12 mouse cellular contexts compared by ENCODE assay signal in the genomic region with DNA sequence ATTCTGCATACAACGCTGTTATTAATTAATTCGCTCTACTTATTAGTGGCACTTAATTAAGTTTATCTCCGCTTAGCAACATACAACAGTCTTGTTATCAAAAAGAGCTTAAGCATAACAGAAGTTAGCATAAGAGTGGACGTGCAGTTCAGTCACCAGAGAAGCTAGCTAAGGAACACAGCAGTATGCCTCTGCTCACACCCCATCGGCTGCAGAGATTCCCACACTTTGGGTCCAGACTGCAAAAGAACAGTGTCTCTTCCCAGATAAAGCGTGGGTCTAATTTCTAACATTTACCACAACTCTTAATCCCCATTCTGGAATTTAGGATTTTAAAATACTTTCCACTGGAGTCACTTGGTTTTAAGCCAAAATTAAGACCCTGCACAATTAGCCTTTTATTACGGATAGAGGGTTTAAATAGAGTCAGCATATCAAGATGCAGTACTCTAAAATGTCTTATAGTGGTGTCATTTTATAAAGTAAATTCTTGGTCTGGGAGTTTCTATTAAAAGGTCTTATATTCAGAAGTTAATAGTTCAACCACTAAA.
DNase-seq lines count a peak whose midpoint lies in the region; ATAC-seq and TF ChIP-seq lines count a peak whose summit lies in the region.
"Had no signal": no experiment of that assay in that cellular context is flagged by ENCODE, and none has a peak within 500 bp of the region (broad histone marks: within the 10 kb centered on the region; RNA-seq: fewer than 3 reads in every experiment).

No protein-coding gene starts in this region.

- no peaks in the 10 kb centered on the region for H3K27me3 ChIP-seq in kidney, embryonic 15.5 days
- no peaks in the 10 kb centered on the region for H3K27me3 ChIP-seq in lung, postnatal 0 days (replicated peaks; ENCODE audit: insufficient read depth, low read length)
- no peaks in the 10 kb centered on the region for H3K27me3 ChIP-seq in forebrain, embryonic 13.5 days
- H3K27me3 ChIP-seq: hindbrain, embryonic 15.5 days had no signal

- ATAC-seq in kidney, embryonic 15.5 days (replicated peaks; ENCODE audit: low FRiP score) = no peak
- 0 out of 2 replicates have a peak, but pooled peaks have one; percentile 31 for ATAC-seq in lung, postnatal 0 days
- no peak for ATAC-seq in forebrain, embryonic 13.5 days

- H3K36me3 ChIP-seq in kidney, embryonic 15.5 days = no peaks in the 10 kb centered on the region
- H3K36me3 ChIP-seq in lung, postnatal 0 days (ENCODE audit: insufficient read depth, low read length) = no peaks in the 10 kb centered on the region
- no peaks in the 10 kb centered on the region for H3K36me3 ChIP-seq in forebrain, embryonic 13.5 days (ENCODE audit: poor library complexity, severe bottlenecking)
- H3K36me3 ChIP-seq: hindbrain, embryonic 15.5 days had no signal

- peak overlapping the region; percentile 82 for H3K27ac ChIP-seq in gastrocnemius, adult 2 months
- peak overlapping the region; percentile 88 for H3K27ac ChIP-seq in kidney, embryonic 15.5 days
- H3K27ac ChIP-seq in lung, postnatal 0 days (ENCODE audit: low read length) = peak overlapping the region; percentile 59
- no peak overlapping the region for H3K27ac ChIP-seq in forebrain, embryonic 13.5 days
- H3K27ac ChIP-seq: hindbrain, embryonic 15.5 days; liver, embryonic 14.5 days had no signal

- no peak for TF ChIP-seq EP300 in lung, postnatal 0 days (IDR thresholded peaks at IDR 0.05)

- peak overlapping the region; percentile 49 for H3K4me3 ChIP-seq in gastrocnemius, adult 2 months
- H3K4me3 ChIP-seq in kidney, embryonic 15.5 days (replicated peaks) = no peak overlapping the region
- H3K4me3 ChIP-seq in lung, postnatal 0 days (ENCODE audit: low read depth, low read length) = no peak overlapping the region
- H3K4me3 ChIP-seq in lung, adult 2 months (replicated peaks; ENCODE audit: extremely low read depth, low read depth, low read length) = no peak overlapping the region
- no peak overlapping the region for H3K4me3 ChIP-seq in forebrain, embryonic 13.5 days
- H3K4me3 ChIP-seq: hindbrain, embryonic 15.5 days had no signal

- peak; percentile 20 for DNase-seq in gastrocnemius, adult 2 months
- no peak for DNase-seq in gastrocnemius, postnatal 4 days (ENCODE audit: low spot score in 2 of 2)
- DNase-seq in kidney, adult 8-10 months = no peak
- DNase-seq in lung, postnatal 0 days (ENCODE audit: low spot score) = peak; percentile 56
- DNase-seq in lung, adult 2 months = no peak
- DNase-seq in right cerebral cortex, postnatal 14 days = no peak
- DNase-seq: layer of hippocampus, postnatal 36 days; thymus, postnatal 14 days had no signal

- intact Hi-C loops in gastrocnemius, adult 2 months (cut with DNase I) = loop anchor here (5.0 kb wide), 1 partner anchor 46 kb away; no protein-coding TSS in a partner anchor

- H3K9ac ChIP-seq in kidney, embryonic 15.5 days = no peak overlapping the region
- H3K9ac ChIP-seq in lung, postnatal 0 days (replicated peaks; ENCODE audit: low read depth) = no peak overlapping the region
- no peak overlapping the region for H3K9ac ChIP-seq in forebrain, embryonic 13.5 days
- H3K9ac ChIP-seq: hindbrain, embryonic 15.5 days; liver, embryonic 14.5 days had no signal

- WGBS in kidney, embryonic 15.5 days = 69% methylated on average over 7 of the region's 7 CpGs
- WGBS in lung, postnatal 0 days = 40% methylated on average over 7 of the region's 7 CpGs
- 51% methylated on average over 7 of the region's 7 CpGs for WGBS in lung, adult 2 months
- WGBS in forebrain, embryonic 13.5 days = 49% methylated on average over 7 of the region's 7 CpGs

- no peak overlapping the region for H3K4me2 ChIP-seq in kidney, embryonic 15.5 days
- peak overlapping the region; percentile 36 for H3K4me2 ChIP-seq in lung, postnatal 0 days (replicated peaks; ENCODE audit: low read depth, low read length)
- H3K4me2 ChIP-seq in forebrain, embryonic 13.5 days = no peak overlapping the region

- TF ChIP-seq CTCF in gastrocnemius, adult 2 months (IDR thresholded peaks at IDR 0.05) = no peak
- no peak for TF ChIP-seq CTCF in lung, postnatal 0 days (IDR thresholded peaks at IDR 0.05)
- TF ChIP-seq CTCF in lung, adult 2 months (IDR thresholded peaks at IDR 0.05; ENCODE audit: insufficient read depth, low read length) = no peak

- TF ChIP-seq POLR2A in lung, adult 2 months (IDR thresholded peaks at IDR 0.05; ENCODE audit: borderline replicate concordance, extremely low read depth, low read depth, low read length) = no peak

- no peaks in the 10 kb centered on the region for H3K9me3 ChIP-seq in kidney, embryonic 15.5 days (replicated peaks)
- no peaks in the 10 kb centered on the region for H3K9me3 ChIP-seq in lung, postnatal 0 days (ENCODE audit: low read length)
- no peaks in the 10 kb centered on the region for H3K9me3 ChIP-seq in forebrain, embryonic 13.5 days (replicated peaks)
- H3K9me3 ChIP-seq: hindbrain, embryonic 15.5 days had no signal

- 0 out of 2 replicates have a peak, but pooled peaks cover 3% of the 10 kb centered on the region for H3K4me1 ChIP-seq in kidney, embryonic 15.5 days
- no peaks in the 10 kb centered on the region for H3K4me1 ChIP-seq in lung, postnatal 0 days (ENCODE audit: insufficient read depth, low read depth, low read length)
- H3K4me1 ChIP-seq in lung, adult 2 months (ENCODE audit: control insufficient read depth, insufficient read depth, low read length) = no peaks in the 10 kb centered on the region; the same call in 1 of the 2 replicates
- no peaks in the 10 kb centered on the region for H3K4me1 ChIP-seq in forebrain, embryonic 13.5 days
- H3K4me1 ChIP-seq: hindbrain, embryonic 15.5 days had no signal

Comparison
In these comparisons a context has a peak if more than half of its experiments do, and no peak if none do; other contexts are left out.
1. DNase-seq: peak in gastrocnemius, adult 2 months (single experiment) and lung, postnatal 0 days (single experiment); none in gastrocnemius, postnatal 4 days (0 of 2), kidney, adult 8-10 months (0 of 2), lung, adult 2 months (single experiment) and right cerebral cortex, postnatal 14 days (single experiment).